Mouse (Mus musculus): Measurements from ENCODE around the gene Vipas39. TPM values are rescaled to one million over a fixed set of nuclear protein-coding genes. Genes with fewer than 3 reads are reported as not detected.
"Not testable (repeated sequence)": the region's sequence is repeated elsewhere in the genome, so short reads cannot be mapped to it uniquely, and the experiment has no call there.

Gene Vipas39
- polyA plus RNA-seq, 1 experiment from 2014 or later, result 79.1 TPM

- no peak overlapping the region for H3K4me2 ChIP-seq (ENCODE audit: low read length)
- no peak overlapping the region for H3K27ac ChIP-seq (ENCODE audit: low read length)
- no peaks in the 10 kb centered on the region for H3K9me3 ChIP-seq (ENCODE audit: control insufficient read depth, low read length)
- H3K4me3 ChIP-seq (replicated peaks; ENCODE audit: low read length), result no peak overlapping the region
- H3K4me1 ChIP-seq (replicated peaks; ENCODE audit: control insufficient read depth, insufficient read depth, low read length), result no peaks in the 10 kb centered on the region
- no peaks in the 10 kb centered on the region for H3K27me3 ChIP-seq (replicated peaks; ENCODE audit: control insufficient read depth, insufficient read depth, low read length)
- ATAC-seq, result no peak
- no peak overlapping the region for H3K9ac ChIP-seq (replicated peaks; ENCODE audit: low read depth, low read length)
- WGBS, result 60% methylated on average over 2 of the region's 2 CpGs
- no peaks in the 10 kb centered on the region for H3K36me3 ChIP-seq (ENCODE audit: control insufficient read depth, insufficient read depth)
Observed at GRCm38 (mm10) chr12:87212844-87213606, 53.0 kb downstream of the Vipas39 start.

GRCm38 (mm10) chr12:87205789-87206188 is 60.3 kb downstream of the Vipas39 start:
- H3K27me3 ChIP-seq (replicated peaks; ENCODE audit: control insufficient read depth, insufficient read depth, low read length); H3K4me2 ChIP-seq (ENCODE audit: low read length); H3K36me3 ChIP-seq (ENCODE audit: control insufficient read depth, insufficient read depth); H3K9ac ChIP-seq (replicated peaks; ENCODE audit: low read depth, low read length); H3K4me3 ChIP-seq (replicated peaks; ENCODE audit: low read length); H3K4me1 ChIP-seq (replicated peaks; ENCODE audit: control insufficient read depth, insufficient read depth, low read length); H3K27ac ChIP-seq (ENCODE audit: low read length); ATAC-seq; H3K9me3 ChIP-seq (ENCODE audit: control insufficient read depth, low read length): not testable (repeated sequence)
- WGBS, result 84% methylated on average over 5 of the region's 5 CpGs

- Histone ChIP-seq H3K36me3 (ENCODE audit: control insufficient read depth, insufficient read depth) (no peaks in the 10 kb centered on the region), H3K9me3 (ENCODE audit: control insufficient read depth, low read length) (no peaks in the 10 kb centered on the region), H3K4me1 (replicated peaks; ENCODE audit: control insufficient read depth, insufficient read depth, low read length) (peaks cover 7% of the 10 kb centered on the region), H3K27me3 (replicated peaks; ENCODE audit: control insufficient read depth, insufficient read depth, low read length) (no peaks in the 10 kb centered on the region), H3K9ac (replicated peaks; ENCODE audit: low read depth, low read length) (no peak overlapping the region), H3K27ac (ENCODE audit: low read length) (no peak overlapping the region), H3K4me3 (replicated peaks; ENCODE audit: low read length) (no peak overlapping the region), H3K4me2 (ENCODE audit: low read length) (no peak overlapping the region)
- ATAC-seq, result no peak
- 72% methylated on average over 5 of the region's 5 CpGs for WGBS
Observed at GRCm38 (mm10) chr12:87201694-87202093, 64.4 kb downstream of the Vipas39 start.

- WGBS, result under 1% methylated on average over 56 of the region's 70 CpGs
- ATAC-seq, result peak; percentile 96
- peak within 1 kb of the TSS; percentile 87 for H3K4me3 ChIP-seq (replicated peaks; ENCODE audit: low read length)
Observed at GRCm38 (mm10) chr12:87199973-87200586, 66.0 kb downstream of the Vipas39 start, which contains the start of gene Tmed8. Tmed8 (minus strand) TSS chr12:87200454.

DNA sequence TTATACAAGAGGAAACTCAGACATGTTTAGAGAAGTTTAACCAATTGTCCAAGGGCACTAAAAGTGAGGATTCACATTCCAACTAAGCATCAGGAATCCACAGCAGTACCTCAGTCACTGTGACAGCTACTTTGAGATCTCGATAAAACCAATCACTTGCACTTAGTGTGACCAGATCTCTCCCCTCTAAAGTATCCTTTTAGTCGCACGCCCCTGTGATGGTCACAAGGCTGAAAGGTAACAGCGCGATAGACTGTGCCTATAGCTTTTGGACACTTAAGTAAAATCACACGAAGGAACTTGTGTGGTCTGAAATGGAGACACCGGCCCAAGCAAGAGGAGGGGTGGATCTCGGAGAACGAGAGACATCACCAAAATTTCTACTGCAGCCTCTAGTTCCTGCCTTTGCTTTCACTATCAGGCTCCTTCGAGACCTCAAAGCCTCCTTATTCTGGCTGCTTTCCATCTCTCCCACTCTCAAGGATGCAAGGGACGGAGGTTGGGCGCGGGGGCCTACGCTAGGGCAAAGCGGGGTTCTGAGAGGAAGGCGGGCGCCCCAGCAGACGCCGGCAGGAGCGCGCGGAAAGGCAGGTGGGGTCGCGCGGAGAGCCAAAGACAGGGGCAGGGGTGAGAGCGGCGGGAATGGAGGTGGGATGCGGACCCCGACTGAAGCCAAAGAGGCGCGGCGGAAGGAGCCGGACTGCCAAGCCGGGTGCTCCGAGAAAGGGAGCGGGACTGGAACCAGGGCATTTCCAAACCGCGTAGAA is 66.7 kb downstream of the Vipas39 start, which contains the start of gene Samd15:
TSS of gene Samd15 (plus strand) at position 518 of the 767 bp plus-strand sequence.
- peak within 1 kb of the TSS; percentile 93 for H3K27ac ChIP-seq (ENCODE audit: low read length)
- H3K9ac ChIP-seq (replicated peaks; ENCODE audit: low read depth, low read length), result peak within 1 kb of the TSS; percentile 95
- no peaks in the 10 kb centered on the region for H3K36me3 ChIP-seq (ENCODE audit: control insufficient read depth, insufficient read depth)
- WGBS, result under 1% methylated on average over 38 of the region's 38 CpGs
- ATAC-seq, result peak; percentile 68
- no peaks in the 10 kb centered on the region for H3K27me3 ChIP-seq (replicated peaks; ENCODE audit: control insufficient read depth, insufficient read depth, low read length)
- H3K4me2 ChIP-seq (ENCODE audit: low read length), result peak within 1 kb of the TSS; percentile 82
- peak within 1 kb of the TSS; percentile 87 for H3K4me3 ChIP-seq (replicated peaks; ENCODE audit: low read length)
- peaks cover 7% of the 10 kb centered on the region for H3K4me1 ChIP-seq (replicated peaks; ENCODE audit: control insufficient read depth, insufficient read depth, low read length)
- H3K9me3 ChIP-seq (ENCODE audit: control insufficient read depth, low read length), result no peaks in the 10 kb centered on the region

More at GRCm38 (mm10) chr12:87199973-87200586, 66.0 kb downstream of the Vipas39 start, which contains the start of gene Tmed8:
- Histone ChIP-seq H3K36me3 (ENCODE audit: control insufficient read depth, insufficient read depth) (no peaks in the 10 kb centered on the region), H3K9ac (replicated peaks; ENCODE audit: low read depth, low read length) (peak within 1 kb of the TSS; percentile 95), H3K4me2 (ENCODE audit: low read length) (peak within 1 kb of the TSS; percentile 82), H3K27me3 (replicated peaks; ENCODE audit: control insufficient read depth, insufficient read depth, low read length) (no peaks in the 10 kb centered on the region), H3K27ac (ENCODE audit: low read length) (peak within 1 kb of the TSS; percentile 93), H3K4me1 (replicated peaks; ENCODE audit: control insufficient read depth, insufficient read depth, low read length) (peaks cover 7% of the 10 kb centered on the region), H3K9me3 (ENCODE audit: control insufficient read depth, low read length) (no peaks in the 10 kb centered on the region)

- Histone ChIP-seq H3K9me3 (ENCODE audit: control insufficient read depth, low read length) (no peaks in the 10 kb centered on the region), H3K4me2 (ENCODE audit: low read length) (peak overlapping the region; percentile 82), H3K4me3 (replicated peaks; ENCODE audit: low read length) (peak overlapping the region; percentile 87), H3K9ac (replicated peaks; ENCODE audit: low read depth, low read length) (0 out of 2 replicates have a peak overlapping the region, but pooled peaks have one; percentile 95), H3K27ac (ENCODE audit: low read length) (no peak overlapping the region), H3K4me1 (replicated peaks; ENCODE audit: control insufficient read depth, insufficient read depth, low read length) (peaks cover 7% of the 10 kb centered on the region), H3K27me3 (replicated peaks; ENCODE audit: control insufficient read depth, insufficient read depth, low read length) (no peaks in the 10 kb centered on the region), H3K36me3 (ENCODE audit: control insufficient read depth, insufficient read depth) (no peaks in the 10 kb centered on the region)
- WGBS, result 43% methylated on average over 6 of the region's 6 CpGs
- no peak for ATAC-seq
Observed at GRCm38 (mm10) chr12:87198792-87199191, 67.3 kb downstream of the Vipas39 start.

GRCm38 (mm10) chr12:87196310-87196709 is 69.7 kb downstream of the Vipas39 start:
- H3K36me3 ChIP-seq (ENCODE audit: control insufficient read depth, insufficient read depth), result no peaks in the 10 kb centered on the region
- no peak overlapping the region for H3K4me2 ChIP-seq (ENCODE audit: low read length)
- no peaks in the 10 kb centered on the region for H3K9me3 ChIP-seq (ENCODE audit: control insufficient read depth, low read length)
- ATAC-seq, result no peak
- no peaks in the 10 kb centered on the region for H3K27me3 ChIP-seq (replicated peaks; ENCODE audit: control insufficient read depth, insufficient read depth, low read length)
- H3K27ac ChIP-seq (ENCODE audit: low read length), result no peak overlapping the region
- H3K9ac ChIP-seq (replicated peaks; ENCODE audit: low read depth, low read length), result no peak overlapping the region
- H3K4me3 ChIP-seq (replicated peaks; ENCODE audit: low read length), result no peak overlapping the region
- H3K4me1 ChIP-seq (replicated peaks; ENCODE audit: control insufficient read depth, insufficient read depth, low read length), result peaks cover 7% of the 10 kb centered on the region

- H3K27me3 ChIP-seq (replicated peaks; ENCODE audit: control insufficient read depth, insufficient read depth, low read length), result no peaks in the 10 kb centered on the region
- no peaks in the 10 kb centered on the region for H3K9me3 ChIP-seq (ENCODE audit: control insufficient read depth, low read length)
- H3K27ac ChIP-seq (ENCODE audit: low read length), result no peak overlapping the region
- no peak for ATAC-seq
- H3K36me3 ChIP-seq (ENCODE audit: control insufficient read depth, insufficient read depth), result no peaks in the 10 kb centered on the region
- H3K9ac ChIP-seq (replicated peaks; ENCODE audit: low read depth, low read length), result no peak overlapping the region
- H3K4me1 ChIP-seq (replicated peaks; ENCODE audit: control insufficient read depth, insufficient read depth, low read length), result peaks cover 7% of the 10 kb centered on the region
- 95% methylated on average over 1 of the region's 1 CpGs for WGBS
- H3K4me2 ChIP-seq (ENCODE audit: low read length), result no peak overlapping the region
- no peak overlapping the region for H3K4me3 ChIP-seq (replicated peaks; ENCODE audit: low read length)
Observed at GRCm38 (mm10) chr12:87195069-87195468, 71.0 kb downstream of the Vipas39 start.

- no peaks in the 10 kb centered on the region for H3K9me3 ChIP-seq (ENCODE audit: control insufficient read depth, low read length)
- no peak overlapping the region for H3K4me2 ChIP-seq (ENCODE audit: low read length)
- no peak overlapping the region for H3K4me3 ChIP-seq (replicated peaks; ENCODE audit: low read length)
- H3K36me3 ChIP-seq (ENCODE audit: control insufficient read depth, insufficient read depth), result no peaks in the 10 kb centered on the region
- H3K4me1 ChIP-seq (replicated peaks; ENCODE audit: control insufficient read depth, insufficient read depth, low read length), result no peaks in the 10 kb centered on the region
- H3K9ac ChIP-seq (replicated peaks; ENCODE audit: low read depth, low read length), result no peak overlapping the region
- no peak for ATAC-seq
- H3K27me3 ChIP-seq (replicated peaks; ENCODE audit: control insufficient read depth, insufficient read depth, low read length), result no peaks in the 10 kb centered on the region
- WGBS, result 98% methylated on average over 3 of the region's 3 CpGs
- H3K27ac ChIP-seq (ENCODE audit: low read length), result no peak overlapping the region
Observed at GRCm38 (mm10) chr12:87193008-87193407, 73.0 kb downstream of the Vipas39 start.
